Mouse (Mus musculus) A20 (cell line): ENCODE data around the gene Bud13.
"Not testable (repeated sequence)": the region's sequence is repeated elsewhere in the genome, so short reads cannot be mapped to it uniquely, and the experiment has no call there.

ENCODE experiments used
- DNase-seq: peaks from one replicate; pipeline ENCODE4 v3.0.0-alpha.2; 2011; ENCODE audit warnings: low read depth, low spot score

The Bud13 gene

DNA sequence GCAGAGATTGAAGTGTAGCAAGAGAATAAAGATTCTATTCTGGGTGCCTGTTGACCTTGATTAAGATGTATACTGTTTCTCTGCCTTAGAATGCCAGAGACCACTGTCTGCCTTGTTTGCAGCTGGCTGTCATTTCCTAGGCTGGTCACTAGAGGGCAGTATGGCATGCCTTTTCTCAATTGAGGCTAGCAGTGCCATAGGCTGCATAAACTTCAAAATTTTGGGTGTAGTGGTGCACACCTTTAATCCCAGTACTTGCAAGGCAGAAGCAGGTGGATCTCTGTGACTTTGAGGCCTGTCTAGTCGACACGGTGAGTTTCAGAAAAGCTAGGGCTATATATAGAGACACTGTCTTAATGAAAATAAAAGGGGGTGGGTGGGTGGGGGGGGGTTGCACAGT is 19.3 kb downstream of the Bud13 start:
- DNase-seq = peak; percentile 61

DNA sequence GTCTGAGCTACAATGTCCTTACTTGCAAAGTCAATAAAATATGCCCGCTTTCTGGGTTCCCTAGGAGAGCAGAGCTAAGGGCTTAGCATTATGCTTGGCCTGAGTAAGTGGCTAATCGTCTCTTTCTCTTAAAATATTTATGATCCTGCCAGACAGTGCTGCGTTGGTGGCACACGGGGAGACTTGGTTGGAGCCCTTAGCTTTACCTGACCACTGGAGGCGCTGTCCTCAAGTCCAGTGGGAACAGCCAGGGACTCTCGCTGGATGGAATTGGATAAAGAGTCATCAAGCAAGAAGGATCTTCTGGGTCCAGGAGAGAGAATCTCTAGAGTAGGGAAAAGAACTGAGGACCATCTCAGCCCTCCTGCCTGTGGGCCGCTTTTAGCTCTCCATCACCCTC is 26.3 kb downstream of the Bud13 start:
- peak; percentile 35 for DNase-seq

DNA sequence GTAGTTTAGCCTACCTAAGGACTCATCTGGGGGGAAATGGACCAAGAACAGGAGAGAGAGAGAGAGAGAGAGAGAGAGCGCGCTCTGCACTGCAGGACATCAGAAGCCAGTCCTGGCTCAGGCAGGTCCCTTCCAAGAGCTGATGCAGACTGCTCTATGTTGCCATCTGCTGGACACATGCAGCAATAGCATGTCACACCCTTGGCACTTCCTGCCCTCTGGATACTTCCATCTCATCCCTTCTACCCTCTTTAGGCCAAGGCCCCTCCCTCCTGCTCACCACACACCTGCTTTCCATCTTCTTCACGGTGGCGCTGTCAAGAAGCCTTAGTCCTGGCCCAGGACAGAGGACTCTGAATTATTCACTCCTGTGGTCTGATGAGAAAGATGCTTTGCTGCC is 31.7 kb downstream of the Bud13 start:
- DNase-seq = peak; percentile 62

DNA sequence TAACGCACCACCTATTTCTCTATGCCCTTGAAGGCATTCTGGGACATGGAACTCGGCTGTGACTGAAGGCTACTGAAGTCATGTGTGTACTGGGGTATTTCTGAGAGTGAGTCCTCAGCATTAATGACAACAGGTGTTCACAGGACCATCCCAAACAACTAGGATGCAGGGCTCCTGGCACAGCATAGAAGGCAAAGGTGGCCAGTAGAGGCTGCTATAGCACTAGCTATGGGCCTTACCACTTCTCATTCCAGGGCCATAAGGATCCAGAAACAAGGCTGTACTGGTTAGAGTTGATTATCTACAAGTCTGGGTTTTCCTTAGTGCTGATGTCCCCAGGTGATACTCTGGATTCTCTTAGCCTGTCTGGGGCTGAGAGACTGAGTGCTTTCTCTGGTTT is 32.1 kb downstream of the Bud13 start:
- no peak for DNase-seq

DNA sequence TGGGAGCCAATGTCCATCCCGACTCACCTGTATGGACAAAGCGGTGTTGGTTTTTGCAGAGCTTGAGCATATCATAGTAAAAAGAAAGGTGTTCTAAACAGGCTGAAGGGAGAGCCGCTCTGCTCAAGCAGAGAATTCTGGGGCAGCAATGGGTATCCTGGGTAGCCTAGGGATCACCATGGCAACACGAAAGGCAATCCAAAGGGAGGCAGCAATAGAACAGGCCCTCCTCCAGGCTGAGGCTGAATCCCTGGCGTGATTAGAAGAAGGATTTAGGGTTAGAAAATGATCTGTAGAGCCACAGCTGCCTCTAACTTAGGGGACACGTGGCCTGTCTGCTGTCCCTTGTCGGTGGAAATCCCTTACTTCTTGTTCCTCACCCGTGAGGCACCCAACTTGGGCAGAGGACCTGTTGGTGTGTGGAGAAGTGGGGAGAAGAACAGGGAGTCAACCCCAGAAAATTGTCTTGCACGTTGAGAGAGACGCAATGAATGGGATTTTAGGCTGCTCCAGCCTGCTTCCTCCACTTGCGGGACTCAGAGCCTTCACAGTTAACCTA is 33.1 kb downstream of the Bud13 start:
- no peak for DNase-seq

DNA sequence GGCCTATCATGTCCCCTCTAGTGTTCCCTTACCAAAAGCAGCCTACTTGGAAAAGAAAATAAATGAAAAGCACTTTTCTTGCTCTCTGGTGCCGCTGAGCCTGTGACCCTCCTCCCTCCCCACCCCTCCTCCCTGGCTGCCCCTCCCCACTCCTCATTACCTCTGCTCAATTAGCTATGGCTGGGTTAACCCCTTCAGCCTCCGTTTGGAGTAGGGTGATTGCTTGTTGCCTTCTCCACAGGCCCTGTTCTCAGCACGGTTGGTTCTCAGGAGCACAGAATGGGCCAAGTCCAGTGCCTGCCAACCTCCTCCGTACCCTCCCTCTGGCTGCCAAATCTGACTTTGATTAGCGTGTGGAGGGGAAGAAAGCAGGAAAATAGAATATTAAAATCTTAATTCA is 33.6 kb downstream of the Bud13 start:
- DNase-seq = no peak

DNA sequence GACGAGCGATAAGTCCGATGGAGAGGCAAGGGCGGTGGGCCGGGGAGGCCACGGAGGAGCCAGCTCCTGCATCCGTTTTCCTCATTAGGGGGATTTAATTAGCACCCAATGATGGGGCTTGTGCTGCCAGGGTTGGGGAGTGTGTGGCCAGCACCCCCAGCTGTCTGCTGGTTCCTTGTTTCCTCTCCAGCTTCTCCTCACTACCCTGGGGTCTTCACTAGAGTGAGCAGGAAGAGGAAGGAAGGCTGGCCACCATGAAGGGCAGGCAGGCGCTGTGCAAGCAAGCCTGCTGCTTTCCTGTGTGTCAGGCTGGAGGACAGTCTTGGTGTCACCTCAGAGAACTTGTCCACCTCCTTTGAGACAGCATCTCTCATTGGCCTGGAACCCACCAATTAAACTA is 34.1 kb downstream of the Bud13 start:
- DNase-seq = no peak

DNA sequence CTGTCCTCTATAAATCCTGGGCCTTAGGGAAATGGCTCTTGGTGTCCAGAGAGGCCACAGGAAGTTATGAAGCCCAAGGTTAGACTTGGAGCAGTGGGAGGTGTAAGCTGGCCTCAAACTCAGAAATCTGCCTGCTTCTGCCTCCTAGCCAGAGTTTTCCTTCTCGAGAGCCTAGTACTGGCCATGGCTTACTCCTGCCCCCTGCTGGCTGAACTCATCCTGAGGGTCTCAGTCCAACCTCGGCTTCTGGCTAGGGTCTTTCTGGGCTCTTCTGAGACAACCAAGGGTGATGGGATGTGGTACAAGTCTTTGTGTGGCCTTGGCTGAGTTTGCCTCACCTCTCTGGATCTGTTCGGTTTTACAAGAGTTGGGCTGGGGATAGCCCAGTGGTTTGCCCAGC is 35.1 kb downstream of the Bud13 start:
- peak; percentile 18 for DNase-seq

DNA sequence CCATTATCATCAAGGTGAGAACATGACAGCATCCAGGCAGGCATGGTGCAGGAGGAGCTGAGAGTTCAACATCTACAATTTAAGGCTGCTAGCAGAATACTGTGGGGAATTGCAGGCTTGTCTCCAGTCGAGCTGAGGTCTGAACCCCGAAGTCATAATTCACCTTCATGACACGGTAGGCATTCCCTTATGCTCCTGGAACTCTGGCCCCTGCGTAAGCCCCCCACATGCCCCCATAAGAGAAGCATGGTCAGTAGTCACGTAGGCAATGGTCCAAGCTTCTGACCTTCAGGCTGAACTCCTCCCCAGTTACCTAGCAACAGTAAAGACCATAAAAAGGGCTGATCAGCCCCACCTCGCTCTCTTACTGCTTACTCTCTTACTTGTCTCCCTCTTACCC is 37.1 kb downstream of the Bud13 start, which contains the start of gene 4931429L15Rik:
TSS of gene 4931429L15Rik (minus strand) at position 101 of the 400 bp plus-strand sequence.
- not testable (repeated sequence) for DNase-seq

DNA sequence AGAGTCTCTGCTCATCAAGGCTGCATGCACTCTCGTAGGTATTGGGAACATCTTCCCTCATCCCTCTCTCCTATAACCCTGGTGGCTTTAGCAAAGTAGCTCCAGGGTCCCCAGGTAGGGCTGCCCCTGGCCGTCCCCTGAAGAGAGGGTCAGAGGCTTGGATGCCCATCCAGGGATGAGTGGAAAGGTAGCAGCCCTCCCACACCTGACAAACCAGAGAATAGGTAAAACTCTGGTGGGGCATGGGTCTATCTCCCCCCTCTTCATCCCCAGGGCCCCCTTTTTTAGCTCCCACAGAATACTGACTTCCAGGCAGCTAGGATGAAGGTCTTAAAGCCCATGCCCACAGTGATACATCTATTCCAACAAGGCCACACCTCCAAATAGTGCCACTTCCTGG is 37.7 kb downstream of the Bud13 start:
- no peak for DNase-seq

DNA sequence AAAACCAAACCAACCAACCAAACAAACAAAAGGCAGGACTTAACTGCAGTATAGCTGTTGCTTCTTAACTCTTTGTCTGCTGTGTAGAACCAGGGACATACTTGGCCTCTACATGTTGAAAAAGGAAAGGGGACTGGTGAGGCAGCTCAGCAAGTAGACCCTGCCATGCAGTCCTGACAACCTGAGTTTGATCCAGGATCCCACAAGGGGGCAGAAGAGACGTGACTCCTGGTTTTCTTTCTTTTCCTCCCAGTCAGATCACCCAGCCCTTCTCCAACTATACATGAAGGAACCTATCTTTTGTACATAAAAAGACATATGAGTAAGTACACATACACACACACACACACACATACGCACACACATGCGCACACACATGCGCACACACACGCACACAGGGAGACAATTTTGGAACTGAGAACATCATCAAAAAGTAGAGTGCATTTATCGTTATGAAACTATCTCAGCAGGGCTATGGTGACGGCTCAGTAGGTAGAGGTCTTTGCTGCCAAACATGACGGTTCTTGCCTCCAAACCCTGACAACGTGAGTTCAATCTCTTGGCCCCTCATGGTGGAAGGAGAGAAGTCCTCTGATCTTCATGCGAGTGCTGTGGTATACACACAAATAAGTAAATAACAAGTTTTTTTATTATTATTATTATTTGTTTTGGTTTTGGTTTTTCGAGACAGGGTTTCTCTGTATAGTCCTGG is 44.0 kb downstream of the Bud13 start:
- DNase-seq = no peak

DNA sequence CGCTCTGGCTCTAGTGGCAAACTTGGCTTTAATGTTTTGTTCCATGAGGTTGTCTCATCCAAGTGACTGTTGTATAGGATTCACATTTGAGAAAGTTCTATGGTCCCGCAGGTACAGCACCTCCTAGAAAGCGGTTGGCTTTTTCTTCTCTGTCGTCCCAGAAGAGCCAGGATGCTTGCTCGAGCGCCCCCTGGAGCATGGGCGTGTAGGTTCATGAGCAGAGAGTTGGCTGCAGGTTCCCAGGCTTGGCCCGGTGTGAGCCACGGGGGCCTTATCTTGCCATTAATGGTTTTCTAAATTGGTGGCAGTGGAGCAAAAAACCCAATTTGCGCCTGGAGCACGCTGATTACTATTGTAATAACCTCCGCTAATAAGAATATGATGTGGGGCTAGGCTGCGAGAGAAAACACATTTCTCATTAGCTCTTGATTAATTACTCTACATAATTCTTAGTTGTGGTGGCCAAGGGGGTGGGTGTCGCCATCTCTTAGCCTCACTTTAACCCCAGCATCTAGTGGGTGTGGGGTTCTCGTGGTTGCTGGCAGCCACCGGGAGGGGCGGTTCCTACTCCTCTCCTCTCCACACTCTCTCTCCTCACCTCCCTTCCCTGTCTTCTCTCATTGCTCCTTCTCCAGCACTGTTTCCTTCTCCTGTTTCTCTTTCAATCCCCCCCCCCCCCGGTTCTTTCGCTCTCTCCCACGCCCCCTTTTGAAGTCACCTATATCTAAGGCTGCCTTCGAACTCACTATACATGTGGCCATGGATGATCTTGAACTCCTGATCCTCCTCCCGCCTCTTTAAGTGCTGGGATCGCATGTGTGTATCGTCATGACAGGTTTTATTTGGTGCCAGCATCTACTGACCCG is 45.1 kb downstream of the Bud13 start:
- peak; percentile 40 for DNase-seq

DNA sequence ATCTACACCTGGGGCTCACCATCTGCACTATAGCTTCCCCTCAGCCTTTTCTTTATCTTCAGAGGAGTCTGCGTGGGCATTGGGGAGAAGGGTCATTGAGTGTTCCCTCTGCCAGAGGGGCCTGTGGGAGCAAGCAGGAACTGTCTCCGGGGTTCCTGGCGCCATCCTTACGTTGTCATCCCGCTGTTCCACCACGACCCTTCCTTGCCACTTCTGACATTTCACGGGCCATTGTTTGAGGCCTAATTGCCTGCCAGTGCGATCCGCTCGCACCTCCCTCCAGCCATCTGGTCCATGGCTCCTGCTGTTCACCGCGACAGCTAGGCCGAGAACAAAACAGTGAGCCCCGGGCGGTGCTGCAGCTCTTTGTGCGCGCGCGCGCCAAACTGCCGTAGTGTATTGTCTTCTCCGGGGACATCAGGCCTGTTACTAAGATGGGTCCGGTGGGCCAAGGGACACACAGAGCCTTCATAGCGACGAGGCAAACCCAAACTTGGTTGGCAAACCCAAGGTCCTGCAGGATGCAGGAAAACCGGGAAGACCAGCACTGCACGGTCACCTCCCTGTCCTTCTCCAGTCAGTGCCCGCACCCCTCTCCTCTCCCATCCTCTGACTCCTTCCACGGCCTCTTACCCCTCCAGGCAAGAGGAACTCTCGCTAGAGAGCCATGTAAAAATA is 45.9 kb downstream of the Bud13 start:
- DNase-seq = no peak

DNA sequence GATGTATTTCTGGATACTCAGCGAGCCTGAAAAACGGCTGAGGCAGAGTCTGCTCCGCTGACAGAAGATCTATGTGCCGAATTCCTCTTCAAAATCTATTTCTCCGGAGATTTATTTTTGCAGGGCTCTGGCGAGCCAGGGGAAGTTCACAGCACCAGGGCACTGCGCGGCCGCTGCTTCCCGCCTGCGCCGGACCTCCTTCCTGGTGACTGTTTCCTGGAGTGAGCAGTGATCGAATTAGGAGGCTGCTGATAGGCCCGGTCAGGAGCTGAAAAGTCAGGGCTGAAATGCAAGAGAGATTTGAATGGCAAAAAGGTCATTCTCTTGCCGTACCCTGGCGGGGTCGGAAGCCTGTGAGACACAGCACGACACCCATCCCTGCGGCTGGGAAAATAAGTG is 46.4 kb downstream of the Bud13 start:
- DNase-seq = no peak

DNA sequence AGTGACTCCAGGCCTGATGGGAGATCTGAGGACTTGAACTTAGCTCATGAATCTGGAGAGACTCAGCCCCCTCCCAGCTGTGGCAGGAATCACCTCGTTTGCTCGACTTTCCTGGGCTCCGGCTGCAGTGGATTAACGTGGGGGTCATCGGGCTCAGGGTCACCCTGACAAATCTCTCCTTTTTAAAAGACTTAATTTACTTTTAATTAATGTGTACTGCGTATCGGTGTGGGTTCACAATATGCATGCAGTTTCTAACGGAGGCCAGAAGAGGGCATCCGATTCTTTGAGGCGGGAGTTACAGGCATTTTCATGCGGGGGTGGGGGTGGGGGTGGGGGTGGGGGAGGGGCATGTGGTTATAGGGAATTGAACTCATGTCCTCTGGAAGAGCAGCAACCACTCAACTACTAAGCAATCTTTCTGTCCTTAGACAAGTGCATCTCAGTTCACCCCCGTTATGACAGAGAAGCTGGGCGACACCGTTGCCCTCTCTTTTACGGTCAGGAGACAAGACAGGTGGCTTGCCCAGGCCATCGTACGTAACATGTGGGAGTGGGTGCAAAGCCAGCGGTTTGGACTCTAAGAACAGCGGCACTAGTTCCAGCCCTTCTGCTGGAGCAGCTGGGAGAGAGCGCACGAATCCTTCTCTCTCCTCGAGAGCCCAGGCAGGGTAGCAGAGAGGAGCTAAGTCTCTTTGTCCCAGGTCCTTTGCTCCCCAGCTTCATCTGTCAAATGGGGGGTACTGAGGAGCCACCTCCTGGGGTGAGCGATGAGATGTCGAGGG is 47.2 kb downstream of the Bud13 start:
- DNase-seq = no peak

DNA sequence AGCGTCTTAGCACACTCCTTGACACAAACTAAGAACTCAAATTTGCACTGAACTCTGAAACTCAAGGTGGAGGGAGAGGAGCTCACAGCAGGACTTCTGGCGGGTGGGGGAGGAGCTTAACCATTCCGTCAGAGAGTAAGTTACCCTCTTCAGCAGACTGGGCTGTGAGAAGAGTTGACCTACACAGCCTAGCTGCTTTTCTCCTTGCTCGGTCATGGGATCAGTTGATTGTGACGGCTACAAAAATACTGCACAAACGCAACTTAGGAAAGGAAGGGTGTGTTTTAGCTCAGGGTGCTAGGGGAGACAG is 47.7 kb downstream of the Bud13 start:
- DNase-seq = no peak

DNA sequence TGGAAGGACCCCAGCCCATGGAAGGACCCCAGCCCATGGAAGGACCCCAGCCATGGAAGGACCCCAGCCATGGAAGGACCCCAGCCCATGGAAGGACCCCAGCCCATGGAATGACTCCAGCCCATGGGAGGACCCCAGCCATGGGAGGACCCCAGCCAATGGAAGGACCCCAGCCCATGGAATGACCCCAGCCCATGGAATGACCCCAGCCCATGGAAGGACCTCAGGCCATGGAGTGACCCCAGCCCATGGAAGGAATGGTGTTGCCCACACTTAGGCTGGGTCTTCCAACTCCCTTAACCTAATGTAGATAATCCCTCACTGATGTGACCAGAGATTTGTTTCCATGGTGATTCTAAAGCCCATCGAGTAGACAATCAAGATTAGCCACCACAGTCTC is 48.5 kb downstream of the Bud13 start:
- no peak for DNase-seq

DNA sequence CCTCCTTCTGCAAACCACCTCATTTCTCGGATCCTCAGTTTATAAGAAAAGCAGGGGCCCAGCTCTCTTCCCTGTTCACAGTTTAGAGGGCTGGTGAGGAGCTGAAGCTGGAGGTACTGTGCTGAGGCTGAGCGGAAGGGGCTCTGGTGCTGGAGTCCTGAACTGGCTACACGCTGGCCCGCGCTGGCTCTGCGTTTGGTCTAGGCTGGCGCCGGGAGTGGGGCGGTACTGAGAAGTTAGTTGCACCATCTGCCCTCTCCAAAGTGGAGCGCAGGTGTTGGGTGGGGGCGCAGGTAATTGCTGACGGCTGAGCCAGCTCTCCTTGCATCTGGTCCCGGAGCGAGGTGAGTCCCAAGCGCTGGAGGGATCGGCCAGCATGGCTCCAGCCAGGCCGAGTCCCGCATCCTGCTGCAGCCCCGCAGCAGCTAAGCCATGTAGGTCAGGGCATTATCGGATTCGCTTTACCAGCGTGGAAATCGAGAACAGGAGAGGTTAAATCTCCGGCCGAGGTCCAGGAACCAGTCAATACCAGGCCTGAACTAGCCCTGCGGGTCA is 51.7 kb downstream of the Bud13 start:
- no peak for DNase-seq

DNA sequence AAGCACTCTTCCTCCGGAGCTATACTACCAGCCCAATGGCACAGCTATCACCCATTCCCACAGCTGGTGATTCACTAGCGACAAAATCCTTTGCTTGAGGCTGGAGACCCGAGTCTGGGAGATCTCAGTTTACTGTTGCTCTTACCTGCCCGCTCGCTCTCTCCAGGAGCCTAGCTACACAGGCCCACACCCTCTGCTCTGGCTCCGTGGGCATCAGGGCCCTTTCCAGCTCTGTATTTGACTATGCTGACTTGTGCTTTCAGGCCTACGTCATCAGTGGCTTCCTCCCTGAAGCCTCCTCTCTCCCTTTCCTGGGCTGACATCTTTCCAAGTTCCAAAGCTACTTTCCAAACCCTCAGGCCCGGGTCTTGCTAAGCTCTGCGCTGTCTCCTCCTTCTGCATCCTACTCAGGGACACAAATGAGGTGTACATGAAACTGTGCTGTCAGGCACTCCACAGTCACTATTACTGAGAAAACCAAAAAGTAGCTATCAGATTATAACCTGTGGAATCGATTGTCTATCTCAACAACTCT is 52.7 kb downstream of the Bud13 start:
- no peak for DNase-seq

DNA sequence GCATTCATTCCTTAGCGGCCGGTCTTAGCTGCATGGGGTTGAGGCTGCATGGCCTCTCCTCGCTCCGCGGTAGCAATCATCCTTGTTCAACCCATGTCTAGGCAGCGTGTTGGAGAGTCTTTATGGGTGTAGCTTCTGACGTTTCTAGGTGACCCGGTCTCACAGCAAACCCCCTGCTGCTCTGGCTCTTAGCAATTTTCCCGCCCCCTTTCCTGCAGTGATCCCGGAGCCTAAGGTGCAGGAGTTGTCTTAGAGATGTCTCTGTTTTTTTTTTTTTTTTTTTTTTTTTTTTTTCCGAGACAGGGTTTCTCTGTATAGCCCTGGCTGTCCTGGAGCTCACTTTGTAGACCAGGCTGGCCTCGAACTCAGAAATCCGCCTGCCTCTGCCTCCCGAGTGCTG is 53.5 kb downstream of the Bud13 start:
- DNase-seq = not testable (repeated sequence)

DNA sequence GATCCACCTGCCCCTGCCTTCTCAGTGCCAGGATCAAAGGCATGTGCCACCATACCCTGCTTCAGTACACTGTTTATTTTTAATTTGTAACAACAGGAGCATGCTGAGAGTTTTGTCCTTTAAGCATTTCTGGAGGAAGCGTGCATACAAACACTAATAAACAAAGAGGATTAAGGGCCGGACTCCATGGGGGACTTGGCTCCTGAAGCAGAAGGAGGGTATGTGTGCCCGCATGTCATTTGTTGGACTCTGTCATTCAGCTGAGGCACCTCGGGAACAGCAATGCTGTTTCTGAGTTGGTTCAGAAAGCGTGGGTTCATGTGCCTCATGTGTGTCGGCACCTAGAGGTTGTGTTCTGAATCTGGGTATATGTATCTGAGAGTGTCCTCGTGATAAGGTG is 54.5 kb downstream of the Bud13 start:
- DNase-seq = no peak
